Mouse (Mus musculus) ES-Bruce4 (cell line): Measurements from ENCODE around the gene Gnmt. TPM values are rescaled to one million over a fixed set of nuclear protein-coding genes. Genes with fewer than 3 reads are reported as not detected.

Source experiments
- H3K27ac ChIP-seq: 2 replicates; pipeline ENCODE4 v1.5.1; 2012; ENCODE audit warnings: low read length, inconsistent platforms; ENCODE audit not compliant: insufficient read depth
- H3K27me3 ChIP-seq: 2 replicates; pipeline ENCODE4 v1.6.1; 2012; ENCODE audit warnings: mild to moderate bottlenecking, low read length, inconsistent platforms; ENCODE audit not compliant: control insufficient read depth, poor library complexity, insufficient read depth, severe bottlenecking
- H3K36me3 ChIP-seq: 2 replicates; pipeline ENCODE4 v1.6.1; 2012; ENCODE audit warnings: inconsistent platforms, mild to moderate bottlenecking, low read length, moderate library complexity; ENCODE audit not compliant: control insufficient read depth, poor library complexity, insufficient read depth, severe bottlenecking
- H3K4me1 ChIP-seq: one replicate; pipeline ENCODE4 v1.8.1; 2011; ENCODE audit warnings: low read length; ENCODE audit not compliant: control insufficient read depth, insufficient read depth
- H3K4me3 ChIP-seq: 2 replicates; pipeline ENCODE4 v1.5.1; 2011; ENCODE audit warnings: low read depth, mild to moderate bottlenecking, low read length
- H3K9ac ChIP-seq: 2 replicates; pipeline ENCODE4 v1.6.1; 2012; ENCODE audit warnings: low read depth, mild to moderate bottlenecking, inconsistent platforms; ENCODE audit not compliant: poor library complexity, severe bottlenecking
- H3K9me3 ChIP-seq: replicated peaks from 2 replicates; pipeline ENCODE4 v1.6.1; 2012; ENCODE audit warnings: mild to moderate bottlenecking, low read length, inconsistent platforms; ENCODE audit not compliant: control insufficient read depth, poor library complexity, insufficient read depth, severe bottlenecking
- CTCF ChIP-seq: IDR thresholded peaks from one replicate; pipeline ENCODE4 v1.8.1; 2011; ENCODE audit warnings: low read depth, low read length
- EP300 ChIP-seq: IDR thresholded peaks from 2 replicates; pipeline ENCODE4 v1.6.1; 2011; ENCODE audit warnings: low read depth, low read length; ENCODE audit not compliant: insufficient read depth
- POLR2A ChIP-seq: IDR thresholded peaks from one replicate; pipeline ENCODE4 v1.8.1; 2011; ENCODE audit warnings: low read length; ENCODE audit not compliant: insufficient read depth
- polyA plus RNA-seq: library from polyadenylated mRNA; stranded (reverse); fragments of >200 nt; gene quantifications from 2 replicates; pipeline ENCODE4 v1.2.4, GENCODE M21; 2011; ENCODE audit warnings: low read depth; ENCODE audit not compliant: missing spikeins, insufficient read depth, insufficient read length

Gnmt gene
- polyA plus RNA-seq, 1 experiment = 3.9 TPM

GRCm38 (mm10) chr17:46734055-46734454 lies 5.1 kb upstream of the Gnmt start:
- no peaks in the 10 kb centered on the region for H3K4me1 ChIP-seq
- H3K36me3 ChIP-seq = no peaks in the 10 kb centered on the region
- no peaks in the 10 kb centered on the region for H3K9me3 ChIP-seq
- no peak overlapping the region for H3K9ac ChIP-seq
- H3K27ac ChIP-seq = no peak overlapping the region
- TF ChIP-seq POLR2A (no peak), CTCF (no peak), EP300 (no peak)
- no peak overlapping the region for H3K4me3 ChIP-seq
- H3K27me3 ChIP-seq = no peaks in the 10 kb centered on the region

GRCm38 (mm10) chr17:46728496-46728895 lies 472 bp downstream of the Gnmt start:
- Histone ChIP-seq H3K4me3 (peak overlapping the region; percentile 48), H3K9me3 (no peaks in the 10 kb centered on the region), H3K36me3 (no peaks in the 10 kb centered on the region), H3K9ac (peak overlapping the region; percentile 7), H3K27ac (no peak overlapping the region), H3K4me1 (no peaks in the 10 kb centered on the region), H3K27me3 (no peaks in the 10 kb centered on the region)
- TF ChIP-seq EP300 (no peak), POLR2A (no peak), CTCF (no peak)

GRCm38 (mm10) chr17:46728021-46728420 lies 947 bp downstream of the Gnmt start:
- Histone ChIP-seq H3K4me3 (no peak overlapping the region), H3K27ac (no peak overlapping the region), H3K36me3 (no peaks in the 10 kb centered on the region), H3K27me3 (no peaks in the 10 kb centered on the region), H3K9ac (peak overlapping the region; percentile 7; the same call in 1 of the 2 replicates), H3K4me1 (no peaks in the 10 kb centered on the region), H3K9me3 (no peaks in the 10 kb centered on the region)
- TF ChIP-seq EP300 (no peak), CTCF (peak; percentile 80), POLR2A (no peak)

GRCm38 (mm10) chr17:46727271-46727670 lies 1.7 kb downstream of the Gnmt start:
- H3K27ac ChIP-seq = no peak overlapping the region
- no peaks in the 10 kb centered on the region for H3K27me3 ChIP-seq
- H3K9me3 ChIP-seq = no peaks in the 10 kb centered on the region
- H3K4me3 ChIP-seq = no peak overlapping the region
- no peaks in the 10 kb centered on the region for H3K4me1 ChIP-seq
- no peak for TF ChIP-seq CTCF
- TF ChIP-seq POLR2A = no peak
- no peaks in the 10 kb centered on the region for H3K36me3 ChIP-seq
- no peak overlapping the region for H3K9ac ChIP-seq

- Histone ChIP-seq H3K4me1 (no peaks in the 10 kb centered on the region), H3K4me3 (no peak overlapping the region), H3K36me3 (no peaks in the 10 kb centered on the region), H3K9ac (no peak overlapping the region), H3K27ac (no peak overlapping the region), H3K9me3 (no peaks in the 10 kb centered on the region), H3K27me3 (no peaks in the 10 kb centered on the region)
- TF ChIP-seq CTCF (no peak), POLR2A (no peak), EP300 (no peak)
Observed at GRCm38 (mm10) chr17:46725731-46726645, 3.0 kb downstream of the Gnmt start.

GRCm38 (mm10) chr17:46725273-46725672 lies 3.7 kb downstream of the Gnmt start:
- Histone ChIP-seq H3K9me3 (no peaks in the 10 kb centered on the region), H3K27me3 (no peaks in the 10 kb centered on the region), H3K27ac (no peak overlapping the region), H3K36me3 (no peaks in the 10 kb centered on the region), H3K4me1 (no peaks in the 10 kb centered on the region), H3K9ac (no peak overlapping the region), H3K4me3 (no peak overlapping the region)
- TF ChIP-seq CTCF = peak; percentile 69
- TF ChIP-seq POLR2A = no peak
- no peak for TF ChIP-seq EP300
